Mouse (Mus musculus): ENCODE results near the gene Pstpip1. TPM values are rescaled to one million over a fixed set of nuclear protein-coding genes. Genes with fewer than 3 reads are reported as not detected.

Gene Pstpip1
- polyA plus RNA-seq, 1 experiment from 2014 or later, result 0.69 TPM

- no peak overlapping the region for H3K4me3 ChIP-seq (ENCODE audit: low read depth, low read length)
- no peaks in the 10 kb centered on the region for H3K4me1 ChIP-seq (replicated peaks; ENCODE audit: control insufficient read depth, insufficient read depth, low read length)
- H3K9me3 ChIP-seq (ENCODE audit: control insufficient read depth), result no peaks in the 10 kb centered on the region
- no peaks in the 10 kb centered on the region for H3K27me3 ChIP-seq (replicated peaks; ENCODE audit: control insufficient read depth, insufficient read depth, low read length)
- ATAC-seq, result no peak
- H3K27ac ChIP-seq (ENCODE audit: low read depth, low read length), result no peak overlapping the region
- TF ChIP-seq CTCF (IDR thresholded peaks at IDR 0.05; ENCODE audit: low read depth), result no peak
- H3K36me3 ChIP-seq (ENCODE audit: control insufficient read depth, insufficient read depth), result peaks cover 16% of the 10 kb centered on the region
- H3K9ac ChIP-seq (ENCODE audit: low read depth, low read length), result no peak overlapping the region
- WGBS, result 62% methylated on average over 3 of the region's 3 CpGs
- H3K4me2 ChIP-seq (replicated peaks; ENCODE audit: low read depth), result no peak overlapping the region
Observed at GRCm38 (mm10) chr9:56065011-56065410, 24.8 kb upstream of the Pstpip1 start.

GRCm38 (mm10) chr9:56067964-56068363 is 21.8 kb upstream of the Pstpip1 start:
- Histone ChIP-seq H3K9me3 (ENCODE audit: control insufficient read depth) (no peaks in the 10 kb centered on the region), H3K4me3 (ENCODE audit: low read depth, low read length) (no peak overlapping the region), H3K4me2 (replicated peaks; ENCODE audit: low read depth) (no peak overlapping the region), H3K27me3 (replicated peaks; ENCODE audit: control insufficient read depth, insufficient read depth, low read length) (no peaks in the 10 kb centered on the region), H3K9ac (ENCODE audit: low read depth, low read length) (no peak overlapping the region), H3K36me3 (ENCODE audit: control insufficient read depth, insufficient read depth) (no peaks in the 10 kb centered on the region), H3K4me1 (replicated peaks; ENCODE audit: control insufficient read depth, insufficient read depth, low read length) (no peaks in the 10 kb centered on the region), H3K27ac (ENCODE audit: low read depth, low read length) (no peak overlapping the region)
- no peak for ATAC-seq
- 90% methylated on average over 4 of the region's 4 CpGs for WGBS
- no peak for TF ChIP-seq CTCF (IDR thresholded peaks at IDR 0.05; ENCODE audit: low read depth)

- Histone ChIP-seq H3K36me3 (ENCODE audit: control insufficient read depth, insufficient read depth) (no peaks in the 10 kb centered on the region), H3K27ac (ENCODE audit: low read depth, low read length) (no peak overlapping the region), H3K27me3 (replicated peaks; ENCODE audit: control insufficient read depth, insufficient read depth, low read length) (no peaks in the 10 kb centered on the region), H3K4me2 (replicated peaks; ENCODE audit: low read depth) (no peak overlapping the region), H3K9me3 (ENCODE audit: control insufficient read depth) (no peaks in the 10 kb centered on the region), H3K9ac (ENCODE audit: low read depth, low read length) (no peak overlapping the region), H3K4me1 (replicated peaks; ENCODE audit: control insufficient read depth, insufficient read depth, low read length) (no peaks in the 10 kb centered on the region), H3K4me3 (ENCODE audit: low read depth, low read length) (no peak overlapping the region)
- no peak for TF ChIP-seq CTCF (IDR thresholded peaks at IDR 0.05; ENCODE audit: low read depth)
- WGBS, result 67% methylated on average over 1 of the region's 1 CpGs
- peak; percentile 69 for ATAC-seq
Observed at GRCm38 (mm10) chr9:56068630-56069029, 21.1 kb upstream of the Pstpip1 start.

- Histone ChIP-seq H3K4me3 (ENCODE audit: low read depth, low read length) (no peak overlapping the region), H3K36me3 (ENCODE audit: control insufficient read depth, insufficient read depth) (no peaks in the 10 kb centered on the region), H3K4me2 (replicated peaks; ENCODE audit: low read depth) (no peak overlapping the region), H3K27me3 (replicated peaks; ENCODE audit: control insufficient read depth, insufficient read depth, low read length) (no peaks in the 10 kb centered on the region), H3K9ac (ENCODE audit: low read depth, low read length) (no peak overlapping the region), H3K4me1 (replicated peaks; ENCODE audit: control insufficient read depth, insufficient read depth, low read length) (peaks cover 6% of the 10 kb centered on the region; the same call in 1 of the 2 replicates), H3K27ac (ENCODE audit: low read depth, low read length) (no peak overlapping the region), H3K9me3 (ENCODE audit: control insufficient read depth) (no peaks in the 10 kb centered on the region)
- WGBS, result 47% methylated on average over 2 of the region's 2 CpGs
- ATAC-seq, result no peak
- no peak for TF ChIP-seq CTCF (IDR thresholded peaks at IDR 0.05; ENCODE audit: low read depth)
Observed at GRCm38 (mm10) chr9:56072861-56073260, 16.9 kb upstream of the Pstpip1 start.

GRCm38 (mm10) chr9:56074863-56075262 is 14.9 kb upstream of the Pstpip1 start:
- Histone ChIP-seq H3K4me2 (replicated peaks; ENCODE audit: low read depth) (no peak overlapping the region), H3K27me3 (replicated peaks; ENCODE audit: control insufficient read depth, insufficient read depth, low read length) (no peaks in the 10 kb centered on the region), H3K36me3 (ENCODE audit: control insufficient read depth, insufficient read depth) (no peaks in the 10 kb centered on the region), H3K9me3 (ENCODE audit: control insufficient read depth) (no peaks in the 10 kb centered on the region), H3K4me3 (ENCODE audit: low read depth, low read length) (no peak overlapping the region), H3K27ac (ENCODE audit: low read depth, low read length) (no peak overlapping the region), H3K9ac (ENCODE audit: low read depth, low read length) (no peak overlapping the region), H3K4me1 (replicated peaks; ENCODE audit: control insufficient read depth, insufficient read depth, low read length) (peaks cover 6% of the 10 kb centered on the region; the same call in 1 of the 2 replicates)
- 83% methylated on average over 12 of the region's 12 CpGs for WGBS
- ATAC-seq, result no peak
- TF ChIP-seq CTCF (IDR thresholded peaks at IDR 0.05; ENCODE audit: low read depth), result no peak

- ATAC-seq, result peak; percentile 60
- 10% methylated on average over 4 of the region's 4 CpGs for WGBS
- Histone ChIP-seq H3K4me2 (replicated peaks; ENCODE audit: low read depth) (no peak overlapping the region), H3K4me1 (replicated peaks; ENCODE audit: control insufficient read depth, insufficient read depth, low read length) (peaks cover 6% of the 10 kb centered on the region; the same call in 1 of the 2 replicates), H3K27ac (ENCODE audit: low read depth, low read length) (peak overlapping the region; percentile 58), H3K27me3 (replicated peaks; ENCODE audit: control insufficient read depth, insufficient read depth, low read length) (no peaks in the 10 kb centered on the region), H3K9ac (ENCODE audit: low read depth, low read length) (no peak overlapping the region), H3K4me3 (ENCODE audit: low read depth, low read length) (no peak overlapping the region), H3K36me3 (ENCODE audit: control insufficient read depth, insufficient read depth) (no peaks in the 10 kb centered on the region), H3K9me3 (ENCODE audit: control insufficient read depth) (no peaks in the 10 kb centered on the region)
- peak; percentile 86 for TF ChIP-seq CTCF (IDR thresholded peaks at IDR 0.05; ENCODE audit: low read depth)
Observed at GRCm38 (mm10) chr9:56075264-56075663, 14.5 kb upstream of the Pstpip1 start.

Data from intestine, postnatal 0 days (tissue).